Mouse (Mus musculus): ENCODE results near the gene Fbxo11. TPM values are rescaled to one million over a fixed set of nuclear protein-coding genes. Genes with fewer than 3 reads are reported as not detected.

Fbxo11 gene
- polyA plus RNA-seq, 1 experiment: 39.6 TPM

- no peak for DNase-seq
- Histone ChIP-seq H3K27ac (ENCODE audit: control insufficient read depth, insufficient read depth, low read length) (no peak overlapping the region), H3K27me3 (ENCODE audit: control insufficient read depth, insufficient read depth, low read length) (no peaks in the 10 kb centered on the region), H3K36me3 (ENCODE audit: control insufficient read depth, insufficient read depth, low read length) (peaks cover 81% of the 10 kb centered on the region), H3K4me1 (replicated peaks; ENCODE audit: control insufficient read depth, insufficient read depth, low read length) (no peaks in the 10 kb centered on the region), H3K4me3 (ENCODE audit: control insufficient read depth, insufficient read depth, low read length) (no peak overlapping the region)
- TF ChIP-seq POLR2A (IDR thresholded peaks at IDR 0.05; ENCODE audit: control insufficient read depth, extremely low read depth, insufficient read depth, low read length, poor library complexity) (no peak), CTCF (IDR thresholded peaks at IDR 0.05; ENCODE audit: borderline replicate concordance, control insufficient read depth, extremely low read depth, insufficient read depth, low read length, poor library complexity) (no peak)
- WGBS: 95% methylated on average over 4 of the region's 4 CpGs
Measured at GRCm38 (mm10) chr17:87997808-87998207, 67.3 kb downstream of the Fbxo11 start.

GRCm38 (mm10) chr17:87993338-87993737 lies 71.8 kb downstream of the Fbxo11 start:
- Histone ChIP-seq H3K4me3 (ENCODE audit: control insufficient read depth, insufficient read depth, low read length) (no peak overlapping the region), H3K27ac (ENCODE audit: control insufficient read depth, insufficient read depth, low read length) (no peak overlapping the region), H3K27me3 (ENCODE audit: control insufficient read depth, insufficient read depth, low read length) (no peaks in the 10 kb centered on the region), H3K4me1 (replicated peaks; ENCODE audit: control insufficient read depth, insufficient read depth, low read length) (no peaks in the 10 kb centered on the region), H3K36me3 (ENCODE audit: control insufficient read depth, insufficient read depth, low read length) (peaks cover 88% of the 10 kb centered on the region)
- DNase-seq: no peak
- 36% methylated on average over 1 of the region's 1 CpGs for WGBS
- no peak for TF ChIP-seq POLR2A (IDR thresholded peaks at IDR 0.05; ENCODE audit: control insufficient read depth, extremely low read depth, insufficient read depth, low read length, poor library complexity)
- no peak for TF ChIP-seq CTCF (IDR thresholded peaks at IDR 0.05; ENCODE audit: borderline replicate concordance, control insufficient read depth, extremely low read depth, insufficient read depth, low read length, poor library complexity)

- H3K36me3 ChIP-seq (ENCODE audit: control insufficient read depth, insufficient read depth, low read length): peaks cover 91% of the 10 kb centered on the region
- no peak for DNase-seq
- H3K4me1 ChIP-seq (replicated peaks; ENCODE audit: control insufficient read depth, insufficient read depth, low read length): peaks cover 3% of the 10 kb centered on the region
- no peak overlapping the region for H3K4me3 ChIP-seq (ENCODE audit: control insufficient read depth, insufficient read depth, low read length)
- TF ChIP-seq CTCF (IDR thresholded peaks at IDR 0.05; ENCODE audit: borderline replicate concordance, control insufficient read depth, extremely low read depth, insufficient read depth, low read length, poor library complexity) (no peak), POLR2A (IDR thresholded peaks at IDR 0.05; ENCODE audit: control insufficient read depth, extremely low read depth, insufficient read depth, low read length, poor library complexity) (no peak)
- H3K27me3 ChIP-seq (ENCODE audit: control insufficient read depth, insufficient read depth, low read length): no peaks in the 10 kb centered on the region
- WGBS: 95% methylated on average over 3 of the region's 3 CpGs
- H3K27ac ChIP-seq (ENCODE audit: control insufficient read depth, insufficient read depth, low read length): no peak overlapping the region
Measured at GRCm38 (mm10) chr17:87992154-87992553, 72.9 kb downstream of the Fbxo11 start.

GRCm38 (mm10) chr17:87987507-87987906 lies 77.6 kb downstream of the Fbxo11 start:
- Histone ChIP-seq H3K27ac (ENCODE audit: control insufficient read depth, insufficient read depth, low read length) (no peak overlapping the region), H3K4me3 (ENCODE audit: control insufficient read depth, insufficient read depth, low read length) (no peak overlapping the region), H3K27me3 (ENCODE audit: control insufficient read depth, insufficient read depth, low read length) (no peaks in the 10 kb centered on the region), H3K36me3 (ENCODE audit: control insufficient read depth, insufficient read depth, low read length) (peaks cover 95% of the 10 kb centered on the region), H3K4me1 (replicated peaks; ENCODE audit: control insufficient read depth, insufficient read depth, low read length) (peaks cover 3% of the 10 kb centered on the region)
- TF ChIP-seq POLR2A (IDR thresholded peaks at IDR 0.05; ENCODE audit: control insufficient read depth, extremely low read depth, insufficient read depth, low read length, poor library complexity): no peak
- no peak for TF ChIP-seq CTCF (IDR thresholded peaks at IDR 0.05; ENCODE audit: borderline replicate concordance, control insufficient read depth, extremely low read depth, insufficient read depth, low read length, poor library complexity)
- DNase-seq: no peak
- WGBS: 91% methylated on average over 6 of the region's 6 CpGs

GRCm38 (mm10) chr17:87985916-87986315 lies 79.2 kb downstream of the Fbxo11 start:
- H3K4me3 ChIP-seq (ENCODE audit: control insufficient read depth, insufficient read depth, low read length): no peak overlapping the region
- no peak overlapping the region for H3K27ac ChIP-seq (ENCODE audit: control insufficient read depth, insufficient read depth, low read length)
- DNase-seq: no peak
- no peaks in the 10 kb centered on the region for H3K27me3 ChIP-seq (ENCODE audit: control insufficient read depth, insufficient read depth, low read length)
- WGBS: 97% methylated on average over 8 of the region's 8 CpGs
- H3K36me3 ChIP-seq (ENCODE audit: control insufficient read depth, insufficient read depth, low read length): peaks cover 93% of the 10 kb centered on the region
- TF ChIP-seq CTCF (IDR thresholded peaks at IDR 0.05; ENCODE audit: borderline replicate concordance, control insufficient read depth, extremely low read depth, insufficient read depth, low read length, poor library complexity) (no peak), POLR2A (IDR thresholded peaks at IDR 0.05; ENCODE audit: control insufficient read depth, extremely low read depth, insufficient read depth, low read length, poor library complexity) (no peak)
- H3K4me1 ChIP-seq (replicated peaks; ENCODE audit: control insufficient read depth, insufficient read depth, low read length): peaks cover 3% of the 10 kb centered on the region

GRCm38 (mm10) chr17:87984440-87985214 lies 80.5 kb downstream of the Fbxo11 start:
- DNase-seq: no peak
- TF ChIP-seq CTCF (IDR thresholded peaks at IDR 0.05; ENCODE audit: borderline replicate concordance, control insufficient read depth, extremely low read depth, insufficient read depth, low read length, poor library complexity) (no peak), POLR2A (IDR thresholded peaks at IDR 0.05; ENCODE audit: control insufficient read depth, extremely low read depth, insufficient read depth, low read length, poor library complexity) (no peak)
- peaks cover 3% of the 10 kb centered on the region for H3K4me1 ChIP-seq (replicated peaks; ENCODE audit: control insufficient read depth, insufficient read depth, low read length)
- no peaks in the 10 kb centered on the region for H3K27me3 ChIP-seq (ENCODE audit: control insufficient read depth, insufficient read depth, low read length)
- peaks cover 87% of the 10 kb centered on the region for H3K36me3 ChIP-seq (ENCODE audit: control insufficient read depth, insufficient read depth, low read length)
- WGBS: 89% methylated on average over 20 of the region's 20 CpGs
- no peak overlapping the region for H3K27ac ChIP-seq (ENCODE audit: control insufficient read depth, insufficient read depth, low read length)
- no peak overlapping the region for H3K4me3 ChIP-seq (ENCODE audit: control insufficient read depth, insufficient read depth, low read length)
